Mouse (Mus musculus): ENCODE results near the gene Glb1l.

Glb1l gene

DNA sequence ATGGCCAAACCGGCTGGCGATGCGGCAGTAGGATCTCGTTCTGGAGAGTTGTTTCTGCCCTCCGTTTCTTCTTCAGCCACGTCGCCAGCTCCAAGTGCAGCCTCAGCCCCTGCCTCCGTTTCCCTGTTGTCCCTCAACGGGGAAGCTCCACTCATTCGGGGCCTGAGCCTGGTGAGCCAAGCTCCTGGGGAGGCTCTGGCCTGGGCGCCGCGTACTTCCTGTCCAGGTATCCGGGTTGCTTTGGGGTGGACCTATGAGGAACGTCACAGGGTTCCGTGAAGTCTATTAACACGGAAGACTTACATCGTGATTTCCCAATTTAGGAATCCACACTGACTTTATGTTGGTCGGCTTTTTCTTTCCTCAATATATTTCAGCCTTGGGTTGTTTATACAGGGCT, 18.2 kb downstream of the Glb1l start:
- DNase-seq (ENCODE audit: low spot score), result no peak

DNA sequence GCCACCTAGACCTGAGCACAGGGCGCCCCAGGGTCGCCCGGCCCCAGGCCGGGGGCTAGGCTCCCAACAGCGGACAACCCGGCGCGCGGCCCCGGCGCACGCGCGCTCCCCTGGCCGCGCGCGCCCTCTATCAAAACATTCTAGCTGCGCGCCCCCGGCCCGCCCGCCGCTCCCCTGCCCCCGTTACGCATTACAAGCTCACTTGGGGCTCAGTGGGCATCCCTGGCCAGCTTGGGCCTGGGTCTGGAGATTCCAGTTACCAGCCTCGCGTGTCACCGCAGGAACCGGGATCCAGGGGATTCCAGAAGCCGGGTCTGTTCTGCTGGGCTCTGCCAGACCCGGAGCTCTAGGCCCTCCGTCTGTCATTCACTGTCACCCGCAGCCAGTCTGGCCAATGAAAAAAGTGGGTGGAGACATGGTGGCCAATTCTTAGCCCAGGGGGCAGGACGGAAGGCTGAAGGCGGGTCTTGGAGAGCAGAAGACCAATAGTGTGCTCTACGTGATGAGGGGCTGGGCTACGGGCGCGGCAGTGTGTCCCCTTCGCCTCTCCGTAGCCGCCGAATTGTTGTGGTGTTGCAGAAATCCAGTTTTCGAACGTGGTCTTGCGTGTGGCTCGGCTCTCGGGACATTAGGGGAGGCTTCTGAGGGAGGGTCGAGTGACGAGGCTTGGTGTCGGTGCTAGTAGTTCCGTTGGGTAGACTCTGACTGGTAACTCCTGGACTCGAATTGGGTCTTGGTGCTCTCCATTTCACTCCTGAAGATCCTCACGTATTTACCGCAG, 18.8 kb downstream of the Glb1l start, which contains the start of the genes Ankzf1 and Atg9a:
Gene Ankzf1 (plus strand): TSS at position 530 of the 781 bp plus-strand sequence.
Gene Atg9a (minus strand): TSS at position 575 of the 781 bp plus-strand sequence.
- peak; percentile 96 for DNase-seq (ENCODE audit: low spot score)

DNA sequence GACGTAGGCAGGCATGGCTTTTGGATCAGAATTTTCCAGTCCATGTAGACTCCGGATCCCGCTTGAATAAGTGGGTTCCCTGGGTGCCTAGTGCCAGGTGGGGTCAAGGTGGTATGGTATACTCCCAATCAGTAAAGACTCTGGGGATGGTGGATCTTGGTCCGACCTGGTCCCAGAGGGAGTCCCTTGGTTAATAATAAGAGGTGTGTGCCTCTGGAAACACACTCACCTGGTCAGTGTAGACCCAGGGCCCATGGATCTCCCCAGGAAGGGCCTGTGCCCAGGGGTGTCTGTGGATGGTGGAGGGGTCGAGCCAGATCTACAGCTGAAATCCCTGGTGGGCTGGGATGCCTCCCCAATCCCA, 19.4 kb downstream of the Glb1l start:
- no peak for DNase-seq (ENCODE audit: low spot score)

DNA sequence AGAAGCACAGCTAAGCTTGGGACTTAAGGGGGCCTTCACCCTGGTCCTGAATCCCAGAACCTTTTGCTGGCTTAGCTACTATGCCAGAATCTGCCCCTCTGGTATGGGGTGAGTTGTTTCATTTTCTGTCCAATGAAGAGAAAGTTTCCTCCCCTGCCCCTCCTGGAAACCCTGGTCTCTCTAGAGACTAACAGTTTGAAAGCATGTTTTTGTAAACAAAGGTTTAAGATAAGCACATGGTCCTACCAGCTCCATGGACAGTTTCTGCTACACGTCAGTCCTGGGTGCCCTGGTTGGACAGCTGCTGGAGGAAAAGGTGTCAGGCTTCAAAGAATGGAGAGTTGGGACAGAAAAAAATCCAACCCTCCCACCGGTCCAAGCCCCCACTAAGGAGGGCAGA, 20.0 kb downstream of the Glb1l start:
- DNase-seq (ENCODE audit: low spot score), result no peak

DNA sequence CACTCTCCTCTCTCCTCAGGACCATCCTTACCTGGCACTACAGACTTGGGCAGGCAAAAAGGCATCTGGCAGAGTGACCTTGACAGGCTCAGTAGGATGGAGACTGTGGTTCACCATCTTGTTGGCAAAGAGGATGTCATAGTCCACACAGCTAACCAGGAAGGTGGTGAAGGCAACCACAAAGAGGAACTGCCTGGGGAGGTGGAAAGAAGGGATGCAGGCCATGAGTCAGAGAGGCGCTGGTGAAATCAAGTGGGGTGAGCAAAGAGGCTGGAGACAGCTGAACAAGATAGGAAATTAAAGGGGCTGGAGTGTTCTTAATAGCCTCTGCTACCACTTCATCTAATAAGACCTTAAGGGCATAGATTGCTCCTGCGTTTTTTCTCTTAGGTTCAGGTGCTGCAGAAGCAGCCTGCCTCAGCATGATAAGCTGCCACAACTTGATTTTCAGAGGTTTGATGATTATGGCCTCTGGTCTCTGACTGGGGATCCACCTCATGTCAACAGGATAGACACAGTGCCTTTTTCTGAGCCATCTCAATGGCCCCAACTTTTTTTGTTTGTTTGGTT, 22.6 kb downstream of the Glb1l start:
- no peak for DNase-seq (ENCODE audit: low spot score)

DNA sequence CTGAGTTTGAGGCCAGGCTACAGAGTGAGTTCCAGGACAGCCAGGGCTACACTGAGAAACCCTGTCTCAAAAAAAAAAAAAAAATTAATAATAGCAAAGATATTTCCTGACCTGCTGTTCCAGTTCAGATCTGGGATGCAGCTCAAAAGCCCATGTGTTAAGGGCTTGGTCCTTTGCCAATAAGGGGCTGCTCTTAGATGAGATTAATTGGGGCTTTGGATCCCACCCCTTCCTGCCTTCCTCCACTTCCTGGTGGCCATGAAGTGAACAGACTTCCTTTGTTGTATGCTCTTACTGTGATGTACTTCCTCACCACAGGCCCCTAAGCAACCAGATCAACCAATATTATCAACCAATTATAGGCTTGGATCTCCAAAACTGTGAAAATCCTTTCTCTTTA, 23.5 kb downstream of the Glb1l start:
- DNase-seq (ENCODE audit: low spot score), result no peak

DNA sequence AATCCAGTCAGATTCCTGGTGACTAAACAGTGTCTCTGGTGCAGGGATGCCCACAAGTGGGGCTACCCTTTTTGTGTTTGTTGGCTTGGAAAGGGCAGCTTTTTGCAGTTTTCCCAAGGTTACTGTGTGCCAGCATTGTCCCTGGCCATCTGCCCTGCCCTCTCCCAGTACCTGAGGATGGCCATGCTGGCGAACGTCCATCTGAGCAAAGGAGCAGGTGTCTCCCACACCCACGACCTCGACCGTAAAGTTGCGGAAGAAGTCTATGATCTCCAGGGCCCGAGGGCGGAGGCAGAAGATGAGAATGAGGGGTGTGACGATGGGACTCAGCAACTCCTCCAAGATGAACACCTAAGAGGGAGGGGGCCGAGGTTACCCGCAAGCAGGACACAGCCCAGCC, 25.1 kb downstream of the Glb1l start:
- no peak for DNase-seq (ENCODE audit: low spot score)

DNA sequence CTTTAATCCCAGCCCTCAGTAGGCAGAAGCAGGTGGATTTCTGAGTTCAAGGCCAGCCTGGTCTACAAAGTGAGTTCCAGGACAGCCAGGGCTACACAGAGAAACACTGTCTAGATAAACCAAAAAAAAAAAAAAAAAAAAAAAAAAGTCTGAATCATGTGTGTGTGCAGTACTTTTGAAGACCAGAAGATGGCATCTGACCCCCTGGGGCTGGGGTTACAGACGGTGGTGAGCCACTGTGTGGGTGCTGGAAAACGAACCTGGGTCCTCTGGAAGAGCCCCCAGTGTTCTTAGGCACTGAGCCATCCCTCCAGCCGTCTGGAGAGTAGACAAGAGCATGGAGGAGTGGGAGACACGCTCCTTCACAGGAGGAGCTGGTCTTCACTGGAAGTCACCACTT, 28.5 kb downstream of the Glb1l start:
- DNase-seq (ENCODE audit: low spot score), result no peak

DNA sequence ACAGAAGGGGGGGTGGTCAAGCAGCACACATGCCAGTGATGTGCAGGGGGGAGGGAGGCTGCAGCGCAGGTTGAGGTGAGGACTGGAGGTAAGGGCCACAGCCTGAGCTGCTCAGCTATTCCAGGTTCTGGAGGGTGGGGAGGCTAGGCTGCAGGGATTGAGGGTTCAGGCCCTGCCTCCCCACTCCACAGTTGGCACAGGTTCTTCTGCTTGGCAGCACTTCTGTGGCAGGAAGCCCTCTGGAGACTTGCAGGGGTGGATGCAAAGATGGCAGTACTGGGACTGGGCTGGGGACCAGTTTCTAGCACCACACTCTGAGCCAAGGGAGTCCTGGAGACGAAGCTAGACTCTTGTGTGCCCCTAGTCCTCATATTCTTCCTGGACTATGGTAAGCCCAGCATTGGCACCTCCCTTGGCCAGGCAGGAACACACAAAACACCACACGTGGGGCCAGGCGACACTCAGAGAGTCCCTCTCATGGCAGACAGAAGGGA, 29.2 kb downstream of the Glb1l start:
- no peak for DNase-seq (ENCODE audit: low spot score)

DNA sequence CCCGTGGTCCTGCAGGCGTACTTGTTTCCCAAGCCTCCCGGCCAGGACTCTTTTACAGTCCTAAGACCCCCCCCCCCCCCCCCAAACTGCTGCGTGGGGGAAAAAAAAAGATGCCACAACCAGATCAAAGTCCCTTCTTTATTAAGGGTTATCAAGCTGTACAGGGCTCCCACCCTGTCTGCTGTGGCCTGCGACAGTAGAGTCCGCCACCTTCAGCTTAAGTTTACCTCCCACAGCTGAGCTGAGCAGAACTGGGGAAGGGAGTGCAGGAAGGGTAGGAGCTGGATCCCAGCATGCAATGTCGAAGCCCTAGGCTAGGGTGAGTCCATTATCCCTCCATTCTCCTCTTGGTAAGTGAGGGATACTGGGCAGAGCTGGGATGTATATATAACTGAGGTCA, 29.9 kb downstream of the Glb1l start:
- no peak for DNase-seq (ENCODE audit: low spot score)

DNA sequence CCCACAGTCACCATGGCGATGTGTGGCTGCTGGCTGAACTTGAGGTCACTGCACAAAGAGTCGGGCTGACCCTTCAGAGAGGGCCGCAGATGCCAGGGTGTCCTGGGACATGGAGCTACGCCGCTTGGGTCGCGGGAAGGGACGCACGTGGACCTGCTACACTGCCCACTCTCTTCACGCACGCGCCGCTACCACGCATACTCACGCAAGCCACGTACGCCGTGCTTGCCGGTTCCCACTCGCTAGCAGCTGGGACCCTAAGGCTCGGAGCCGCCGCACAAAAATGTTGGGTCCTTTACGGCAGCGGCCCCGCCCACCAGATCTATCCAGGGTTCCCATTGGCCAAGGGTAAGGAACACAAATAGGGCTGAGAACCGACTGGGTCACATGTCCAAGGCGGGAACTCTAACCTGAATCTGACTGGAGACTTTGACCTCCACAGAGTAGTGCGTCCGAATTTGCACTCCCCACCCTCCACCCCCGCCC, 30.5 kb downstream of the Glb1l start, which contains the start of gene Abcb6:
Gene Abcb6 (minus strand): TSS at position 288 of the 486 bp plus-strand sequence.
- DNase-seq (ENCODE audit: low spot score), result peak; percentile 95

DNA sequence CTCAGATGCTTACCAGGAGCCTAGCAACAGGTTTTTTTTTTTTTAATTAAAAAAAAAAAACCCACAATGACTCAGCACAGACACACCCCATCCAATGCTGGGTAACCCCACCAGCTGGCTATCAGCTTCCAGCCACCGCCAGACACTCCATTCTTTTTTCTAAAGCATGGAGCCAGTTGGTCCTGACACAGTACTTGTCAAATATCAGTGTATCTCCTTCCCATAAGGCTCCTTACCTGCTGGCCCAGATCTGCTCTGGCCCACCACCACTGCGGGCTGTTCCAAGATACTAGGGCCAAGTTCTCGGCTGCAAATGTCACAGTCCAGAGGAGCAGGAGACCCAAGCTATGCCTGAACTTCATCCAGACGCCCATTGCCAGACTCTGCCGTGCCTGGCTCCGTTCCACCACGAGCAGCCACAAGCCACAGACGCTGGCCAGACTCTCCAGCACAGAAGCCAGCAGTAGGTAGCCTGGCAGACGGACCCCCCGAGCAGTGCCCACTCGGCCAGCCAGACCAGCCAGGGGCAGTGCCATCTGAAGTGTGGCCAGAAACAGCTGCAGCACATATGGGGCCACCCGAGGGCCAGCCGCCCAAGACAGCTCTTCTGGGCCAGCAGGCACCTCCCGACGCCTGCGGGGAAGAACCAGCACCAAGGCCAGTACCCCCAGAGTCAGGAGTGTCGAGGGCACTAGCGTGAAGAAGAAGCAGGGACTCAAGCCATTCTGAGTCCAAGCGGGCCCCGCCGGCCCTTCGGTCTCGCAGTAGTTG, 31.1 kb downstream of the Glb1l start:
- peak; percentile 13 for DNase-seq (ENCODE audit: low spot score)

DNA sequence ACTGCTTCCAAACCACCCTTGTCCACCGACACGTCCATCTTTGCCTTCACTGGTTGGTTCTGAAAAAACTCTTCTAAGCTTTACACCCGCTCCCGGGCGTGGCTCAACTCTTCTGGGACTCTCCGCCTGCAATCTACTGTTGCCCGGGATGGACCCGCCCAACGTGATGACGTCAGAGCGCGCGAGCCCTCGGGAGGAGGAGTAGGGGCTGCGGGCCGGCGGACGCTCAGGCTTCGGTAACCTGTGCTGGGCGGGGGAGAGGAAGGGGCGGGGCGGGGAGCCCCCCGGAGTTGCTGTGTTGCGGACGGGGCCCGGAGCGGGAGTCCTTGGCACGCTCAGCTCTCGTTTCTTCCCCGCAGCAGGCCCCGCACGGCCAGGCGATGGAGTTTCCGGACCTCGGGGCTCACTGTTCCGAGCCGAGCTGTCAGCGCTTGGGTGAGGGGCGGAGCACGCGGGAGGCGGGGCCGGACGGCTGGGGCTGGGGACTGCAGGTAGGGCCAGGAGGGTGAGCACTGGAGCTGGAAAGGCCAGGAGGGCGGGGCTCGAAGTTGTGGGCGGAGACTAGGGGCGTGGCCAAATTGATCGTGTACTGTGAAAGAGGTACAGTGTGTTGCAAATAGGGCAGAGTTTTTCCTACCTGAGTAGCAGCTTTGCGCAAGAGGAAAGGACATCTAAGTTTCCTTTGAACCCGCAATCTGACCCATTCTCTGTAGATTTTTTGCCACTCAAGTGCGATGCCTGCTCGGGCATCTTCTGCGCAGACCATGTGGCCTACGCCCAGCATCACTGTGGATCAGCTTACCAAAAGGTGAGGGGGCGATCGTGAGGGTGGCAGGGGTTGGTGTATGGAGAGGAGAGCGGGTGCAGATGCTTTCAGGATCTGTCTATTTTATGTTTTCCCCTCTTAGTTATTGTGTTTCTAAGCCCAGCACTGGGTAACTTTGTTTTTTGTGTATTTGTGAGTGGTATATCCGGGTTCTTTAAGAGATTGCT, 41.8 kb downstream of the Glb1l start, which contains the start of gene Zfand2b:
Gene Zfand2b (plus strand): TSS at position 175 of the 993 bp plus-strand sequence.
- peak; percentile 93 for DNase-seq (ENCODE audit: low spot score)

DNA sequence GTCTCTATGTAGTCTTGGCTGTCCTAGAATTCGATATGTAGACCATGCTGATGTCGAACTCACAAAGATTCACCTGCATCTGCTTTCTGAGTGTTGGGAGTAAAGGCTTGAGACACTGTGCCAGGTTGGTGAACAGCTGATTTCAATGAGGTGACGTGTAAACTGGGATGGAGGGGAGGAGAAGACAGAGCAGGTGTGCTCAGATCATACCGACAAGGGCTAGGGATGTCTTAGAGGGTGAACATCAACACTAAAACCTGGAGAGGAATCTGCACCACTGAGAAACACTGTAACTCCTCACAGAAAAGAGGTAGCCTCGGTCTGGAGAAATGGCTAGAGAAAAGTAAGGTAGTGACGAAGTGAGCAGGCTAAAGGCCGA, 42.5 kb downstream of the Glb1l start:
- DNase-seq (ENCODE audit: low spot score), result no peak

DNA sequence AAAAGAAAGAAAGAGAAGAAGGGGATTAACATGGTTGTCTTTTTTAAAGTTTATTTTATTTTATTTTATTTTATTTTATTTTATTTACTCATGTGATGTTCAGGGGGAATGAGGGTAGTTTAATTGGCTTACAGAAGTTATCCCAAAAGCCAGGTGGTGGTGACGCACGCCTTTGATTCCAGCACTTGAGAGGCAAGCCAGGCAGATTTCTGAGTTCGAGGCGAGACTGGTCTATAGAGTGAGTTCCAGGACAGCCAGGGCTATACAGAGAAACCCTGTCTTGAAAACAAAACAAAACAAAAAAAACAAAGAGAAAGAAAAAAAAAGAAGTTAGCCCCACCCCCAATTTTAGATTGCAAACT, 50.4 kb downstream of the Glb1l start:
- DNase-seq (ENCODE audit: low spot score), result no peak

DNA sequence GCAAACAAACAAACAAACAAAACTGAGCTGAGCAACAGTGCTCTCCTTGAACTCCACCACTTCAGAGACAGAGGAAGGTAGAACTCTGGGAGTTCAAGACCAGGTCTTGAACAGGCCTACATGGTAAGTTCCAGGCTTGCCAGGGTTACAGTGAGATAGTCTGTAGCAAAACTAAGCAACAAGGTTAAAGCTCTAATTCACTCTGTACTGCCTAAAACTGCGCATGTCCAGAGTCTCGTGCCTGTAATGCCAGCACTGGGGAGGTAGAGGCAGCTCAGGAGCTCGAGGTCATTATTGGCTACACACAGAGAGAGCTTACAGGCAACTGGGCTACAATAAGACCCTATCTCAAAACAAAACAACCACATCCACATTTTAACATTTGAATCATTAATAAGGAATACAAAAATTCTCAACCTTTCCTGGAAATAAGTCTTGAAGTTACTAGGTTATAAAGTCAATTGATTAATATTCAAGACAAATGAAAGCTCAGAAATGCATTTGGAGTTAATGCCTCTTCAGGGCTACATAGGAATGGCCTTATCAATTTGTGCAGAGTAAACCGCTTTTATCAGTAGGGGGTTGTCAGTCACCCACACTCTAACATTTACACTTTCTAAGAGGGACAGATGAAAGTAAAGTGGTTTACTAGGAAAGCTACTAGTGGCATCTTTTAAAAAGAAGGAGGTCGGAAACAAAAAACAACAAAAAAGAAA, 50.9 kb downstream of the Glb1l start:
- no peak for DNase-seq (ENCODE audit: low spot score)

DNA sequence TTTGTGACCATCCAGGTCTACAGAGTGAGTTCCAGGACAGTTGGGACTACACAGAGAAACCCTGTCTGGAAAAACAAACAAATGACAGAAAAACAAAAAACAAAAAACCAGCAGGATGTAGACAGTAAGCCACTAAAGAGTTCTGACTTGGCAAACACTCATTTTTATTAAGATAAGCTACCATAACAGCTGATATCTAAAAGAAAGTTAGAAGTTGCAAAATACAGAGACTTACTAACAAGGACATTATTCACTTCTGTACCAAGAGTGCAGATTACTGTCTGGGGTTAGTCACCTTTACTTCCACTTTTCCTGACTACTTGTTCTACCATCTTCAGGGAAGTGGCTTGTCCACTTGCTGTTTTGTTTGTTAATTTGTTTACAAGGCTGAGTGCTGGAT, 51.6 kb downstream of the Glb1l start:
- no peak for DNase-seq (ENCODE audit: low spot score)

DNA sequence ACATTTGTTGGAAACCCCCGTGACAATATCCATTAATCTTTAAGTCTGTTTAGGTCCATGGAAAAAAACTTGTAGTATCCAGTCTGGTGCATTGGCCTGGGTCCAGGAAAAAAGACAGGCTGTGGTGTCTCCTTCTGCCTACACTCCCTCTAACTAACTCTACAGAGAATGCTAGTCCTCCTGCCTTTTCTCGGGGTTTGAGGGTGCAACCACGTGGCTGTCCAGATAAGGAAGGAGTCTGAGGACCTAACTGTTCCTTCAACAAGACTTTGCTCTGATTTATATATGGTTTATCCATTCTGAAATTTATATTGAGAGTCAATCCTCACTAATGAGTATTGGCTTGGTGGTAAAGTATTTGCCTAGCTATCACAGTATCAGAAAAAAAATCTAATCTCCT, 54.8 kb downstream of the Glb1l start:
- no peak for DNase-seq (ENCODE audit: low spot score)

DNA sequence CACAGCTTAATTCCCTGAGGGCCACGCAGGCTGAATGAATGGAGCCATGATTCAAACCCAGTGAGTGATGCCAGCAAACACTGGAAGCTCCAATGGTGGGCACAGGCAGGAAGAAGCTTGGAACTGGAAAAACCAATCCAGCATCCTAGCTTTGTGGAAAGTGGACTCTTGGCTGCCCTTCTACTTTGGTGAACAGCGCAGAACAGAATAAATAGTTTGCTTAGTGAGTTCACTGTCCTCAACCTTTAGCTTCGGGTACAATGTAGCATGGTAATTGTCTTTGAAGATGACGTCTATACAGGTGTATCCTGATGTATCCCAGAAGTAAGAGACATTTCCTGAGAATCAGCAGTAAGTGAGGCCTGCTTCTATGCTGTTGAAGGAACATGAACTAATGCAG, 61.9 kb downstream of the Glb1l start:
- no peak for DNase-seq (ENCODE audit: low spot score)

Data from retina, embryonic 14.5 days (tissue).